27 mouse cellular contexts compared by ENCODE assay signal in genomic region chr4:83228664-83229283, GRCm38 (mm10).
DNase-seq lines count a peak whose midpoint lies in the region; ATAC-seq lines count a peak whose summit lies in the region.
"Had no signal": no experiment of that assay in that cellular context is flagged by ENCODE, and none has a peak within 500 bp of the region (broad histone marks: within the 10 kb centered on the region; RNA-seq: fewer than 3 reads in every experiment).

No protein-coding gene starts in this region.

- H3K36me3 ChIP-seq in heart, embryonic 12.5 days: no peaks in the 10 kb centered on the region
- H3K36me3 ChIP-seq in kidney, embryonic 14.5 days (ENCODE audit: control insufficient read depth, insufficient read depth, low read length): no peaks in the 10 kb centered on the region
- H3K36me3 ChIP-seq: embryonic facial prominence, embryonic 10.5 days; forebrain, embryonic 15.5 days; G1E; hindbrain, embryonic 15.5 days; limb, embryonic 13.5 days; liver, embryonic 12.5 days; lung, embryonic 15.5 days; midbrain, embryonic 10.5 days; neural tube, embryonic 13.5 days had no signal

- H3K27ac ChIP-seq in heart, embryonic 12.5 days (ENCODE audit: poor library complexity, severe bottlenecking): no peak overlapping the region
- H3K27ac ChIP-seq in kidney, embryonic 14.5 days (ENCODE audit: low read depth, low read length): no peak overlapping the region
- H3K27ac ChIP-seq: embryonic facial prominence, embryonic 10.5 days; forebrain, embryonic 15.5 days; hindbrain, embryonic 15.5 days; limb, embryonic 13.5 days; liver, embryonic 12.5 days; lung, embryonic 15.5 days; midbrain, embryonic 10.5 days; neural tube, embryonic 13.5 days had no signal

- H3K4me3 ChIP-seq in heart, embryonic 12.5 days: no peak overlapping the region
- H3K4me3 ChIP-seq in kidney, embryonic 14.5 days (ENCODE audit: low read length): no peak overlapping the region
- H3K4me3 ChIP-seq: embryonic facial prominence, embryonic 10.5 days; forebrain, embryonic 15.5 days; hindbrain, embryonic 15.5 days; limb, embryonic 13.5 days; liver, embryonic 12.5 days; lung, embryonic 15.5 days; midbrain, embryonic 10.5 days; myocyte; neural tube, embryonic 13.5 days had no signal

- H3K27me3 ChIP-seq in heart, embryonic 12.5 days (replicated peaks): no peaks in the 10 kb centered on the region
- H3K27me3 ChIP-seq in kidney, embryonic 14.5 days (ENCODE audit: control insufficient read depth, insufficient read depth, low read length): no peaks in the 10 kb centered on the region
- H3K27me3 ChIP-seq: CH12.LX; forebrain, embryonic 15.5 days; hindbrain, embryonic 15.5 days; limb, embryonic 13.5 days; liver, embryonic 12.5 days; lung, embryonic 15.5 days; neural tube, embryonic 13.5 days had no signal

- DNase-seq in heart, adult 8-10 months (ENCODE audit: low spot score): no peak
- DNase-seq in kidney, adult 8-10 months: peak; percentile 15 to 17
- no peak for DNase-seq in kidney, postnatal 14 days
- peak; percentile 64 for DNase-seq in 416B (ENCODE audit: low read depth)
- DNase-seq: B cell, adult 2 months; cerebellum, adult 11-12 months; gastrocnemius, postnatal 10 days; heart, postnatal 4 days; right cerebral cortex, adult 18-20 months; right cerebral cortex, postnatal 4 days; thymus, postnatal 14 days had no signal

- peak; percentile 55; the same call in 1 of the 2 replicates for ATAC-seq in heart, embryonic 12.5 days (ENCODE audit: insufficient number of reproducible peaks, low FRiP score)
- ATAC-seq in kidney, embryonic 14.5 days (ENCODE audit: low FRiP score, low TSS enrichment): peak; percentile 50; the same call in 1 of the 2 replicates
- no peak for ATAC-seq in inflammation-experienced regulatory T-cells, adult 6 months
- ATAC-seq: activated CD4-positive, CD25-positive, alpha-beta regulatory T cell, adult 4 months; forebrain, embryonic 15.5 days; liver, embryonic 12.5 days; midbrain, embryonic 16.5 days had no signal

- no peak overlapping the region for H3K9ac ChIP-seq in heart, embryonic 12.5 days
- no peak overlapping the region for H3K9ac ChIP-seq in kidney, embryonic 14.5 days (ENCODE audit: low read depth, low read length)
- H3K9ac ChIP-seq: forebrain, embryonic 15.5 days; hindbrain, embryonic 15.5 days; limb, embryonic 13.5 days; liver, embryonic 12.5 days; lung, embryonic 15.5 days; neural tube, embryonic 13.5 days had no signal

- 72% methylated on average over 9 of the region's 9 CpGs for WGBS in heart, embryonic 12.5 days
- WGBS in kidney, embryonic 14.5 days: 67% methylated on average over 9 of the region's 9 CpGs

- peaks cover 10% of the 10 kb centered on the region for H3K4me1 ChIP-seq in heart, embryonic 12.5 days (replicated peaks)
- peaks cover 15% of the 10 kb centered on the region; the same call in 1 of the 2 replicates for H3K4me1 ChIP-seq in kidney, embryonic 14.5 days (ENCODE audit: control insufficient read depth, insufficient read depth, low read length)
- H3K4me1 ChIP-seq: hindbrain, embryonic 15.5 days; liver, embryonic 12.5 days had no signal

- no peaks in the 10 kb centered on the region for H3K9me3 ChIP-seq in heart, embryonic 12.5 days (replicated peaks)
- H3K9me3 ChIP-seq in kidney, embryonic 14.5 days (ENCODE audit: control insufficient read depth, low read length): no peaks in the 10 kb centered on the region
- H3K9me3 ChIP-seq: embryonic facial prominence, embryonic 10.5 days; forebrain, embryonic 15.5 days; hindbrain, embryonic 15.5 days; limb, embryonic 13.5 days; liver, embryonic 12.5 days; lung, embryonic 15.5 days; midbrain, embryonic 10.5 days; neural tube, embryonic 13.5 days had no signal

- H3K4me2 ChIP-seq in heart, embryonic 12.5 days: no peak overlapping the region
- no peak overlapping the region for H3K4me2 ChIP-seq in kidney, embryonic 14.5 days (replicated peaks; ENCODE audit: low read depth, low read length)
- H3K4me2 ChIP-seq: forebrain, embryonic 15.5 days; hindbrain, embryonic 15.5 days; limb, embryonic 13.5 days; liver, embryonic 12.5 days; lung, embryonic 15.5 days; neural tube, embryonic 13.5 days had no signal

Comparison
In these comparisons a context has a peak if more than half of its experiments do, and no peak if none do; other contexts are left out.
1. DNase-seq: peak in kidney, adult 8-10 months (2 of 2) and 416B (single experiment); none in heart, adult 8-10 months (single experiment) and kidney, postnatal 14 days (single experiment).